Mouse (Mus musculus): ENCODE results near the gene Gm17349.
"Not testable (repeated sequence)": the region's sequence is repeated elsewhere in the genome, so short reads cannot be mapped to it uniquely, and the experiment has no call there.

Gm17349 gene

GRCm38 (mm10) chr15:99717386-99718334 lies 12.4 kb upstream of the Gm17349 start, which contains the start of gene Gpd1:
Gene Gpd1 (plus strand): TSS chr15:99717515.
- peak; percentile 90 for DNase-seq (ENCODE audit: low read depth, low spot score)

- peak; percentile 82 for DNase-seq (ENCODE audit: low read depth, low spot score)
These were observed 11.5 kb upstream of the Gm17349 start for GRCm38 (mm10) chr15:99716814-99717213.

DNA sequence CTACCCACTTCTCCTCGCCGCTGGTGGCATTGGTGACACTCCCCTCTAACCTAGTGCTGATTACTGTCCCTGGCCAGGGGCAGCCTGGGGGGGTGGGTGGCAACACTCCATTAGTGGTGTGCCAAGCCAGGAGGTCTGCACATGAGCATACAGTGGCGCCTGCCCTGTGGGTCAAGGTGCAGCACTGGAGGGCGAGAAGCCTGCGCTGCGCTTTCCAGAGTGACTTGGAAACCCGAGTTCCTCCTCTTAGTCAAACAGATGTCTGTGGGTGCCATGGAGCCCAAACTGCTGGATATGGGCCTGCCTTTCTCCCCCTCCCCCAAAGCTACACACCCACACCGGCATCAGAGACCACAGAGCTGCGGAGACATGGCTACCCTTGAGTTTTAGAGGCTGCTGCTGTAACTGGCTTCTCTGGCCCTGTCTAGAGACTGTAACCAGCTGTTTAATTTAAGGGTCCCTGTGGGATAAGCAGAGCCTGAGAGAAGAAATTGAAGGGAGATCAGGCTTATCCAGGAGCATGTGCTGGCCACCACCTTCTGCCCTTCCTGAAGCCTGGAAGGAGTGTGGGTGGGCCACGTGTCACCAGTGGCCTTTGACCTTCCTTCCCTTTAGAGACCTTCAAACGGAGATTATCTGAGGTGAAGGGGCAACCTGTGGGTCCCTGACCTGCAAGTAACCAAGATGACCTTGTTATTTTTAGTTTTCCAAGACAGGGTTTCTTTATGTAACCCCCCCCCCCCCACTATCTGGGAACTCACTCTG lies 10.9 kb upstream of the Gm17349 start:
- peak; percentile 63 for DNase-seq (ENCODE audit: low read depth, low spot score)

DNA sequence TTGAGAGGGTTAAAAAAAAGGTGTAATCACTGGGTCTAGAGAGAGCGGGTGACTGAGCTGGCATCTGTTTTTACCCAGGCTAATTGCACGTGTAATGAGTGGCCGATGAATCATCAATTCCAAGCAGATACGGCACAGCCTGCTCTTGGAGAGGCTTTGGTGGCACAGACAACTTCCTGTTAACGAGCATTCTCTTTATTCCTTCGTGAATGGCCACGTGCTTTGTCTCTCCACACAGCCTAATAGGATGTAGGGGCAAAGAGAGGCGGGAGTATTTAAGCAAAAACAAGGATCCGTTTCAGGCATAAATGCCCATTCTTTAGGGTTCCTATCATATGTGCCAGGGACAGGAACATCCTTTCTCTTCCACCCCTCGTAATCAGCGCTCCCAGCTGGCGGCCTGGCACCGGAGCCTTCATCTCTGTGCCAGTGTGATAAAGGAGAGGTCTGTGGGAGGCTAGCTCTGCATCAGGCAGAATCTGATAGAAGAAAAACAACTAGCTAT lies 10.1 kb upstream of the Gm17349 start:
- peak; percentile 92 for DNase-seq (ENCODE audit: low read depth, low spot score)

- peak; percentile 96 for DNase-seq (ENCODE audit: low read depth, low spot score)
These were observed 9.6 kb upstream of the Gm17349 start for GRCm38 (mm10) chr15:99714858-99715257.

GRCm38 (mm10) chr15:99714206-99714605 lies 8.9 kb upstream of the Gm17349 start:
- DNase-seq (ENCODE audit: low read depth, low spot score) = no peak

DNA sequence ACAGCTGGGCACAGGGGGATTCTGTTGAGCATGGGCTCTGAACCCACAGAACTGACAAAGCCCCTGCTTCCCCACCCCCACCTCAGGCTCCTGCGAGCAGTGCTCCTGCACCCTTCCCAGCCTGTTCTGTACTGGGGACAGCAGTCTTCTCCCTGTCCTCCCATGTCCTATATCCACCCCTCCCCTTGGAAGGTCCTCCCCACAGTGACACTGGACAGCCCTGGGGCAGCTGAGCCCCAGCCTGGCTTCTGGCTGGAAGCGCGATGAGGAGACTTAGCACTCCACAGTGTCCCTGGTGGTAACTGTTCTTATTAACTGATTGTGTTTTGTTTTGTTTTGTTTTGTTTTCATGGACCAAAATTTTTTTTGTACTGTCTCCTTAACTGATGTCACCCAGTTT lies 8.3 kb upstream of the Gm17349 start:
- DNase-seq (ENCODE audit: low read depth, low spot score) = no peak

DNA sequence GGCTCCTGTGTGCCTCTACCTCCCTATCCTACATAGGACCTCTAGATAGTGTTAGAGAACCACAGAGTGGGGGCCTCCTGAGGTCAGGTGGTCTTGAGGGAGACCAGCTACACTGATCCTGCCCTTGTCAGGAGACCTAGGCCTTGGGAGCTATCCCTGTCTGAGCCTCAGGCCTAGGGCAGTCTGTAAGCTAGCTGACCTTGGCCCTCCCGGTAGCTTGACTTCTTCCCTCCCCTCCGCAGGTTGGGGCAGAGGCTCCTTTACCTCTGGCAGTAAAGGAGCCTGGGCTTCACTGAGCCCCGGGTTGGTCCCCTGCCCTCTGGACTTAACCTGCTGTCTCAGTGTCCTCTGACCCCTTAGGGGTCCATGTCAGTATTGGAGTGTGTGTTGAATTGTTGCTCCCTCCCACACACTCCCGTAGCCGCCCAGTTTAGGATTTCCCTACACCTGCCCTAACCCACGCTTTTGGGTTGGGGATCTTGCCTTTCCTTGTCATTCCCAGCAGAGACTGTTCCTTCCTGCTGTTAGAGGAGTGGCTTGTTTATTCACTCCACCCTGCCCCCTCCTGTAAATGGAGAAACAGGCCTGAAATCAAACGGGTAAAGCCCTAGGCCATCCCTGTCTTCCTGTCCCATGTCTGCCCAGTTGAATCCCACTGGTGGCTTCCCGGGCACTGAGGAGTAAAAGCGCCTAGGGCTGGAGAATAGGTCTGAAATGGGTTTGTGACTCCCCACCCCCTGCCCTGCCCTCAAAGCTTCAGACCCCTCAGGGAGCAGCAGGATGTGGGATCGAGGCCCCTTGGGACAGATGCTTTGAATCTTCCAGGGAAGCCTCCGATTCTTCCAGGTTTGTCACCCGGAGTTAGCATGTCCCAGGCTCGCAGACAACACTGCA lies 7.6 kb upstream of the Gm17349 start:
- DNase-seq (ENCODE audit: low read depth, low spot score) = no peak

DNA sequence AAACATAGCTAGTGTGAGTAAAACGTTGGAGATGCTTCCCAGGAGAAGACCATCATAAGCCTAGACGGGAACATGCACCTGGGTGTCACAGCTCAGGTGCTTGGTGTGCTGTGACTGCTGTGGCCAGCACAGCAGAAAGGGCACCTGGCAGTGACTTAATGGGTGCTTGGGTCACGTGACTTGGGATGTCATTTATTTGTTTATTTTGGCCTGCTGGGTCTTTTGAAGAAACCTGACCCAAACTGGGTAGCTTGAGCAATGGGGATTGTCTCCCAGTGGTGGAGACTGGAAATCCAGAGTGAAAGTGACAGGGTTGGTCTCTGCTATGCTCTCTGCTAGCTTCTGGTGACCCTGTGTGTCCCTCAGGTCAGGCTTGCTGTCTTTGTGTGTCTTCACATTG lies 6.2 kb upstream of the Gm17349 start:
- no peak for DNase-seq (ENCODE audit: low read depth, low spot score)

DNA sequence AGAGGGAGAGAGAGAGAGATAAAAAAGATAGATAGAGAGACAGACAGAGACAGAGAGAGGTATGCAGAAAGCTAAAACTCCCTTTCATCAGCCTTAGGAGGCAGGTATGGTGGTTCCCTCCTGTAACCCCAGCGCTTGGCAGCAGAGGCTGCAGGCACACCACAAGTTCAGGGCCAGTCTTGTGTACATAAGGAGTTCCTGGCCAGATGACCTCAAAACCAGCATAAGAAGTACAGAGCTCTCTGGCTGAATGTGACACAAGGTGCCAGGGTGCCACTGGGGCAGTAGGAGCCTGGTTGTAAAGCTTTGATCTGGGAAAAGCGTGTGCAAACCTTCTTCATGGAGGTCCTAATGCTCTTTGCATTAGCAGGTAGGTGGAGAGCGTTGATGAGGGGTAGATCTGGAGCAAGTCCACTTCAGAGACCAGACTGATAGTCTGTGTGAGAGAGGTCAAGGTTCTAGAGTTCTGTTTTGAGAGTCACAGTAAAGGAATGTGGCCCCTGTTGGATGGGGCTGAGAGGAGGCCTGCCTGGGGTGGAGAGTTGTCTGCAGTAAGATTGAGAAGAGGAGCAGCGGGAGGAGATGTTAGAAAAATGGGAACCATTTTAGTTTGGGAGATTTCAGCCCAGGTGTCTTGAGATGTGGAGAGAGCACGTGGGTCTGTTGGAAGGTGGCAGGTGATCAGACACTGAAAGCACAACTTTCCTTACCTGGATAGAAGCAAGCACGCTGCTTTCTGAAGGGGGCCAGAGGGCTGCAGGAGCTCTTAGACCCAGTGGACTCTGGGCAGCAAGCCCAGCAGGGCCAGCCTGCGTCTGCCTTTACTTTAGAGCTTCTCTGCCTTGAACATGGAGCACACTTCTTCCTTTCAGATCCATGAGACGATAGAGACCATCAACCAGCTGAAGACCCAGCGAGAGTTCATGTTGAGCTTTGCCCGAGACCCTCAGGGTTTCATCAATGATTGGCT lies 5.2 kb upstream of the Gm17349 start:
- no peak for DNase-seq (ENCODE audit: low read depth, low spot score)

DNA sequence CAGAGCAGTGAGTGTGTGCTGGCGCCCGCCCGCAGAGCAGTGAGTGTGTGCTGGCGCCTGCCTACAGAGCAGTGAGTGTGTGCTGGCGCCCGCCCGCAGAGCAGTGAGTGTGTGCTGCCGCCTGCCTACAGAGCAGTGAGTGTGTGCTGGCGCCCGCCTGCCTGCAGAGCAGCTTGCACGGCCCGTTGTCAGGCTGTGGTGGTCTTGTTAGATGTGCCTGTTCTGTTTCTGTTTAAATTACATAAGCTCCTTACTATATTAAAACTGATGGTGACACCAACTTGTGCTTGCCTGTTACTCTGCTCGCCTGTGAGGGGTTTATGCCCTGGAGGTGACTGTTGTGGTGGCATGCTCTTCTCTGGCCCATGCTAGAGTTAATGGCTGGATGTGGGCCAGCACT lies 2.9 kb upstream of the Gm17349 start:
- no peak for DNase-seq (ENCODE audit: low read depth, low spot score)

GRCm38 (mm10) chr15:99704881-99705280 lies 409 bp downstream of the Gm17349 start:
- DNase-seq (ENCODE audit: low read depth, low spot score) = peak; percentile 91

DNA sequence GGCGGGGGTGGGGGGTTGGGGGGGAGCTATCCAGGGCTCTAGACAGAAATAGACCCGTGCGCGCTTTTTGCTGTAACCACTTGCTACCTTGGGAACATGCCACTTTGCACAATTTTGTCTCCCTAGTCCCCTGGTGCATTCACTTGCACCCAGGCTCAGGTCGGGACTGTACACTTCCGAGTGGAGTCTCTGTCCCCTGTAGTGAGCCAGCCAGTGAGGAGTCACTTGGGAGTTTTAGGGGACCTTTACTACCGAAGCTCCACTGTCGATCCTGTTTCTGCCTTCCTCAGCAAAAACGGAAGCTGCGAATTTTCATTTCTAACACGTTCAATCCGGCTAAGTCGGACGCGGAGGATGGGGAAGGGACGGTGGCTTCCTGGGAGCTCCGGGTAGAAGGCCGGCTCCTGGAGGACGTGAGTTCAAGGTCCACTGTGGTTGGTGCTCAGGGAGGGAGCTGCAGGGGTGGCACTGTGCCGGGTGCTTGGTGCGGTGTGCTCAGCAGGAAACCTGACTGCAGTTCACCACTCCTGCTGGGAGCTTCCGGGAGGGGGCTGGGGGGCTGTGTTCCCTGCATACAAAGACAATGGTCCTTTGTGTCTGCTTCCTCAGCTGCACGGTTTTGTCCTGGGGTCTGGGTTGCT lies 1.1 kb downstream of the Gm17349 start:
- peak; percentile 84 for DNase-seq (ENCODE audit: low read depth, low spot score)

DNA sequence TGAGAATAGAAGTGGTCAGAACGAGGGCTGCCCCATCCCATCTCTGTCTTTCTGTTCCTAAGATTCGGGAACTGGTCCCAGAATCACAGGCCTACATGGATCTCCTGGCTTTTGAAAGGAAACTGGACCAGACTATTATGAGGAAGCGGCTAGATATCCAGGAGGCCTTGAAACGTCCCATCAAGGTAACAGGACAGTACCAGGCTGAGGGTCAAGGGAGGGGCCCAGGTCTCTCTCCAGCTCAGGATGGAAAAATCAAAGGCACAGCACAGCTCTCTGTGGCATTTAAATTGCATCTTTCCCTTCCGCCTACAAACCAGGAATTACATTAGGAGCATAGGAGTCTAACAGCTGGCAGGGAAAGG lies 1.6 kb downstream of the Gm17349 start:
- no peak for DNase-seq (ENCODE audit: low read depth, low spot score)

DNA sequence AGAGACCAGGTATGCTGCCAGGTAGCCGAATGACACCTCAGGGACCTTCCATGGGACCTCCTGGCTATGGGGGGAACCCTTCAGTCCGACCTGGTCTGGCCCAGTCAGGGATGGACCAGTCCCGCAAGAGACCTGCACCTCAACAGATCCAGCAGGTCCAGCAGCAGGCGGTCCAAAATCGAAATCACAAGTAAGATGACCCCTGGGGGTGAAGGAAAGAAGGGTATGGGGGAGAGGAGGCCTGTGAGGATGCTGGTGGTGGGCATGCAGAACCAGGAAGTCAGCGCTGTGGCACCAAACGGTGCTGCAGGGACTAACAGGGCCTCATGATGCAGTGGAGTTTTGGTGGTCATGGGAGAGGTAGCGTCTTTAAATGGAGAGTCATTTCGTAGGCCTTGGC lies 2.2 kb downstream of the Gm17349 start:
- no peak for DNase-seq (ENCODE audit: low read depth, low spot score)

- peak; percentile 98 for DNase-seq (ENCODE audit: low read depth, low spot score)
These were observed 3.0 kb downstream of the Gm17349 start, which contains the start of gene Smarcd1 for GRCm38 (mm10) chr15:99701999-99702900. Gene Smarcd1 (plus strand): TSS chr15:99702129.

DNA sequence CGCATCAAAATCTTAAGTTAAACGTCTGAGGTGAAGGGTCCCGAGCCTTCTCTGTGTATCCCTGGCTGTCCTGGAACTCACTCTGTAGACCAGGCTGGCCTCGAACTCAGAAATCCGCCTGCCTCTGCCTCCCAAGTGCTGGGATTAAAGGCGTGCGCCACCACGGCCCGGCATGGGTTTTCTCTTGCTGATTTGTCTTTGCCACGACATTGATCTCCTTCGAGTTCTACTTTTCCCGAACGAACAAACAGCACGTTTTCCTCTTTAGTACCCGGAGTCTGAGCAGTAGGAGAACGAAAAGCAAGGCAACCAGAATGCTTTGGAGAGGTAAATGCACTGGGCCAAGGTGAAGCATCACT lies 3.7 kb downstream of the Gm17349 start:
- DNase-seq (ENCODE audit: low read depth, low spot score) = not testable (repeated sequence)

DNA sequence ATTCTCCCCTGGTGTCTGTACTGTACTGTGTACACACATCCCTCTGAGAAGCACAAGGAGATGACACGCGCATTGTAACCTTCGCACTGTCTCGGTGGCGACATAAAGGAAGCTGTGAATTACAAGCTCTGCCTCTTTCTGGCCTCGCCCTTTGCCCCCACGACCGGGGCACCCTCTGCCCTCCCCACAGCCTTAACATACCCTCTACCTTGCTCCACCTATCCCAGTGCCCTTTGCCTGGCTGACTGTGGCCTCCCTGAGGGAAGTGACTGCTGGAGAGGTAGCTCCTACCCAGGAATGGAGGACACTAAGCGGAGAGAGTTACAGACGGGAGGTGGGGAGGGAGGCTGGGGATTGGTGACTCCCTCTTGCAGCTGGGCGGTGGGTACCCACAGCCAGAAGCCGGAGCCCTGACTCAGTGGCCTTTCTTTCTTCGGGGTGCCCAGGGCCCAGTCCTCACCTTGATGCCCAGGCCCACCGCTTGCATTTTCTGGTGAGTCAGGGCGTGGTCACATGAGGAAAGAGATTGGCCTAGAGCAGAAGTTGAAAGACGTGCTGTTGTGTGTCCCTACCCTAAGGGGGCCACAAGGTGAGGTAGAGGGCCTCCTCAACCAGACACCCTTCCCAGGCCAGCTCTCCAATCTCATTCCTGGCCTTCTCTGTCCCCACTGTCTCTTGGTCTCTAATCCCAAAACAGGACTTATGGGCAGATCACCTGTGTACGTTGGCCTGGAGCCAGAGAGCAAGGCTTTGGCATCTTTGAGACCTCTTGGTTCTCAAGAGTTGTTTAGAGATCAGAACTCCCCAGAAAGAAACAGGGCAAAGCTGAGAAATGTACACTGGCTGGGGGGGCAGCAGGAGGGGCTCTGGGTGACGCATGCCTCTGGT lies 4.8 kb downstream of the Gm17349 start:
- DNase-seq (ENCODE audit: low read depth, low spot score) = no peak

Measured in brain, adult 2 months (tissue).